Mouse (Mus musculus) myocyte (in vitro differentiated cells): ENCODE measurements around the gene Acoxl.

ENCODE experiments used
- CEBPB ChIP-seq: IDR thresholded peaks from 2 replicates; pipeline ENCODE4 v1.6.1; 2011; ENCODE audit warnings: mild to moderate bottlenecking, moderate library complexity; ENCODE audit not compliant: poor library complexity, insufficient read depth, severe bottlenecking
- E2F4 ChIP-seq: IDR thresholded peaks from one replicate; pipeline ENCODE4 v1.6.1; 2011; ENCODE audit warnings: mild to moderate bottlenecking, control low read depth, moderate library complexity; ENCODE audit not compliant: insufficient read depth
- MAX ChIP-seq: IDR thresholded peaks from one replicate; pipeline ENCODE4 v1.6.1; 2011; ENCODE audit warnings: low read depth, mild to moderate bottlenecking, control low read depth
- MYOD1 ChIP-seq, 3 experiments: IDR thresholded peaks; one replicate each; pipeline ENCODE4 v1.6.1; 2011; ENCODE audit warnings: control low read depth in 2 of 3, low read depth in 2 of 3, mild to moderate bottlenecking in 2 of 3, moderate library complexity in 1 of 3; ENCODE audit not compliant: insufficient read length in 2 of 3, control insufficient read depth in 1 of 3
- MYOG ChIP-seq, 3 experiments: IDR thresholded peaks; one replicate each; pipeline ENCODE4 v1.6.1; 2011; ENCODE audit warnings: control low read depth in 2 of 3, low read depth in 2 of 3, mild to moderate bottlenecking in 2 of 3; ENCODE audit not compliant: insufficient read length in 2 of 3, control insufficient read depth in 1 of 3, insufficient read depth in 1 of 3
- POLR2A ChIP-seq: IDR thresholded peaks from one replicate; pipeline ENCODE4 v1.6.1; 2011; ENCODE audit warnings: low read depth, mild to moderate bottlenecking, control low read depth, moderate library complexity; ENCODE audit not compliant: insufficient read length
- POLR2AphosphoS2 ChIP-seq: IDR thresholded peaks from one replicate; pipeline ENCODE4 v1.6.1; 2011; ENCODE audit warnings: low read depth, control low read depth; ENCODE audit not compliant: insufficient read length
- SRF ChIP-seq: IDR thresholded peaks from one replicate; pipeline ENCODE4 v1.6.1; 2011; ENCODE audit warnings: low read depth; ENCODE audit not compliant: control insufficient read depth, insufficient read length
- TCF12 ChIP-seq: IDR thresholded peaks from one replicate; pipeline ENCODE4 v1.6.1; 2011; ENCODE audit warnings: mild to moderate bottlenecking, control low read depth; ENCODE audit not compliant: poor library complexity, insufficient read depth, severe bottlenecking
- TCF3 ChIP-seq: IDR thresholded peaks from one replicate; pipeline ENCODE4 v1.6.1; 2011; ENCODE audit warnings: low read depth, control low read depth; ENCODE audit not compliant: insufficient read length
- USF1 ChIP-seq: IDR thresholded peaks from one replicate; pipeline ENCODE4 v1.6.1; 2011; ENCODE audit warnings: low read depth, mild to moderate bottlenecking, control low read depth, moderate library complexity

- no peak for TF ChIP-seq MYOD1 (IDR thresholded peaks at IDR 0.05; ENCODE audit: control insufficient read depth in 1 of 3, insufficient read length in 2 of 3, low read depth in 2 of 3)
- no peak for TF ChIP-seq E2F4
- TF ChIP-seq MYOG (IDR thresholded peaks at IDR 0.05; ENCODE audit: control insufficient read depth in 1 of 3, insufficient read depth in 1 of 3, insufficient read length in 2 of 3, low read depth in 2 of 3) = no peak
- no peak for TF ChIP-seq POLR2A
- no peak for TF ChIP-seq USF1
- no peak for TF ChIP-seq POLR2AphosphoS2
- TF ChIP-seq CEBPB = no peak
- no peak for TF ChIP-seq MAX
- TF ChIP-seq TCF3 = no peak
- no peak for TF ChIP-seq SRF
- no peak for TF ChIP-seq TCF12
Measured at GRCm38 (mm10) chr2:127976276-127976675, 137.6 kb downstream of the Acoxl start.
